Mouse (Mus musculus) left cerebral cortex, postnatal 25 days (tissue): ENCODE measurements around the gene Olfr694. TPM values are rescaled to one million over a fixed set of nuclear protein-coding genes. Genes with fewer than 3 reads are reported as not detected.

Source experiments
- total RNA-seq, 2 experiments: library from RNA; stranded (reverse); gene quantifications; 2 replicates each; pipeline ENCODE4 v1.2.3; 2021

Gene Olfr694
- total RNA-seq, 2 experiments from 2014 or later, result not detected

Other genes with a start within 250 kb of the Olfr694 start
- not detected for gene Olfr693, start 11.2 kb downstream of the Olfr694 start, total RNA-seq
- gene Olfr695, start 24.6 kb upstream of the Olfr694 start, total RNA-seq, result not detected
- not detected for gene Olfr697, start 50.6 kb upstream of the Olfr694 start, total RNA-seq
- gene Olfr698, start 63.6 kb upstream of the Olfr694 start, total RNA-seq, result not detected
- not detected for gene Olfr699, start 101.4 kb upstream of the Olfr694 start, total RNA-seq
- not detected for gene Olfr700, start 117.0 kb upstream of the Olfr694 start, total RNA-seq
- not detected for gene Olfr701, start 122.3 kb upstream of the Olfr694 start, total RNA-seq
- not detected for gene Olfr702, start 142.1 kb upstream of the Olfr694 start, total RNA-seq
- not detected for gene Olfr703, start 151.5 kb upstream of the Olfr694 start, total RNA-seq
- gene Olfr704, start 171.4 kb upstream of the Olfr694 start, total RNA-seq, result not detected
- gene Olfr705, start 185.1 kb upstream of the Olfr694 start, total RNA-seq, result not detected
- gene Olfr706, start 196.3 kb upstream of the Olfr694 start, total RNA-seq, result not detected
- not detected for gene Olfr707, start 209.4 kb upstream of the Olfr694 start, total RNA-seq
- not detected for gene Olfr1532-ps1, start 216.2 kb upstream of the Olfr694 start, total RNA-seq
- gene Olfr709-ps1, start 240.4 kb upstream of the Olfr694 start, total RNA-seq, result not detected